Mouse (Mus musculus) hindbrain, postnatal 0 days (tissue): Measurements from ENCODE around the gene Igfbp1. TPM values are rescaled to one million over a fixed set of nuclear protein-coding genes. Genes with fewer than 3 reads are reported as not detected.
A peak's percentile ranks its signal among the peaks of the same experiment; 100 is the strongest.

ENCODE experiments used
- ATAC-seq: fragments of 200-750 bp; cut with Nextera tagmentation; 2 replicates; pipeline ENCODE4 v1.8.0; 2017; ENCODE audit warnings: mild to moderate bottlenecking, moderate TSS enrichment, moderate library complexity
- DNase-seq: peaks from one replicate; pipeline ENCODE4 v3.0.0-alpha.2; 2015; ENCODE audit warnings: low spot score
- H3K27ac ChIP-seq: fragments of 300-500 bp; sonication (generic); 2 replicates; pipeline ENCODE4 v1.5.1; 2014; ENCODE audit warnings: mild to moderate bottlenecking
- H3K27me3 ChIP-seq: fragments of 300-500 bp; sonication (generic); 2 replicates; pipeline ENCODE4 v1.6.1; 2014; ENCODE audit warnings: low read length, mixed read lengths; ENCODE audit not compliant: insufficient read depth
- H3K36me3 ChIP-seq: fragments of 300-500 bp; sonication (generic); 2 replicates; pipeline ENCODE4 v1.6.1; 2014; ENCODE audit warnings: low read length, mixed read lengths; ENCODE audit not compliant: insufficient read depth
- H3K4me1 ChIP-seq: fragments of 300-500 bp; sonication (generic); 2 replicates; pipeline ENCODE4 v1.6.1; 2014; ENCODE audit warnings: antibody characterized with exemption, low read length, mixed read lengths; ENCODE audit not compliant: insufficient read depth
- H3K4me2 ChIP-seq: fragments of 300-500 bp; sonication (generic); 2 replicates; pipeline ENCODE4 v1.6.1; 2014; ENCODE audit warnings: low read depth, mild to moderate bottlenecking, low read length, moderate library complexity, mixed read lengths
- H3K4me3 ChIP-seq: fragments of 300-500 bp; sonication (generic); 2 replicates; pipeline ENCODE4 v1.5.1; 2014; ENCODE audit warnings: low read length
- H3K9ac ChIP-seq: fragments of 300-500 bp; sonication (generic); replicated peaks from 2 replicates; pipeline ENCODE4 v1.6.1; 2014; ENCODE audit warnings: mild to moderate bottlenecking, low read length, moderate library complexity, mixed read lengths
- H3K9me3 ChIP-seq: fragments of 300-500 bp; sonication (generic); 2 replicates; pipeline ENCODE4 v1.6.1; 2016; ENCODE audit warnings: low read length, mixed read lengths
- CTCF ChIP-seq: IDR thresholded peaks from 2 replicates; pipeline ENCODE4 v1.5.1; 2016; ENCODE audit warnings: antibody characterized with exemption, control low read depth, low read depth
- WGBS: fragments of 180-500 bp; shearing (Covaris S2); extraction: QIAGEN DNeasy Blood & Tissue Kit; methylation state at CpG from one replicate; pipeline ENCODE4 v1.1.7; 2014; 5-methylcytosine and 5-hydroxymethylcytosine counted together
- polyA plus RNA-seq: library from polyadenylated mRNA; unstranded; fragments of >200 nt; fragmentation: Nextera tagmentation; extraction: Ambion mirVana; gene quantifications from 2 replicates; pipeline ENCODE4 v1.2.1, GENCODE M21; 2015
- total RNA-seq: library from RNA; depleted of rRNA; stranded (reverse); fragments of >200 nt; gene quantifications from 2 replicates; pipeline ENCODE4 v1.2.3, GENCODE M21; 2014

Gene Igfbp1
- total and polyA plus RNA-seq, 2 experiments from 2014 or later = not detected

GRCm38 (mm10) chr11:7158196-7158595, 39.4 kb upstream of the Igfbp1 start:
- 89% methylated on average over 6 of the region's 6 CpGs for WGBS
- 0 out of 2 replicates have a peak, but pooled peaks cover 15% of the 10 kb centered on the region for H3K4me1 ChIP-seq
- H3K27ac ChIP-seq = no peak overlapping the region
- ATAC-seq = no peak
- no peak for DNase-seq
- peaks cover 4% of the 10 kb centered on the region; the same call in 1 of the 2 replicates for H3K36me3 ChIP-seq
- H3K9me3 ChIP-seq = no peaks in the 10 kb centered on the region
- H3K4me2 ChIP-seq = no peak overlapping the region
- H3K9ac ChIP-seq = no peak overlapping the region
- no peaks in the 10 kb centered on the region for H3K27me3 ChIP-seq
- no peak for TF ChIP-seq CTCF
- H3K4me3 ChIP-seq = no peak overlapping the region

GRCm38 (mm10) chr11:7160146-7160545, 37.4 kb upstream of the Igfbp1 start:
- no peak for TF ChIP-seq CTCF
- H3K36me3 ChIP-seq = peaks cover 4% of the 10 kb centered on the region; the same call in 1 of the 2 replicates
- 31% methylated on average over 6 of the region's 6 CpGs for WGBS
- no peak overlapping the region for H3K9ac ChIP-seq
- 0 out of 2 replicates have a peak, but pooled peaks cover 15% of the 10 kb centered on the region for H3K4me1 ChIP-seq
- no peak overlapping the region for H3K4me2 ChIP-seq
- DNase-seq (peak; percentile 50), ATAC-seq (0 out of 2 replicates have a peak, but pooled peaks have one; percentile 8)
- H3K4me3 ChIP-seq = no peak overlapping the region
- no peaks in the 10 kb centered on the region for H3K9me3 ChIP-seq
- peak overlapping the region; percentile 64; the same call in 1 of the 2 replicates for H3K27ac ChIP-seq
- H3K27me3 ChIP-seq = no peaks in the 10 kb centered on the region

GRCm38 (mm10) chr11:7160637-7161101, 36.9 kb upstream of the Igfbp1 start:
- H3K4me1 ChIP-seq = 0 out of 2 replicates have a peak, but pooled peaks cover 15% of the 10 kb centered on the region
- peak; percentile 76 for ATAC-seq
- no peaks in the 10 kb centered on the region for H3K27me3 ChIP-seq
- no peaks in the 10 kb centered on the region for H3K9me3 ChIP-seq
- peak; percentile 56 for DNase-seq
- H3K27ac ChIP-seq = peak overlapping the region; percentile 64; the same call in 1 of the 2 replicates
- no peak for TF ChIP-seq CTCF
- peaks cover 5% of the 10 kb centered on the region; the same call in 1 of the 2 replicates for H3K36me3 ChIP-seq
- H3K4me3 ChIP-seq = no peak overlapping the region
- no peak overlapping the region for H3K9ac ChIP-seq
- 21% methylated on average over 4 of the region's 4 CpGs for WGBS
- no peak overlapping the region for H3K4me2 ChIP-seq

- DNase-seq = peak; percentile 80
- peak; percentile 92 for TF ChIP-seq CTCF
- 79% methylated on average over 8 of the region's 8 CpGs for WGBS
These were observed 35.9 kb upstream of the Igfbp1 start for GRCm38 (mm10) chr11:7161502-7162174.

GRCm38 (mm10) chr11:7164416-7164815, 33.2 kb upstream of the Igfbp1 start:
- H3K27ac ChIP-seq = no peak overlapping the region
- WGBS = 20% methylated on average over 4 of the region's 4 CpGs
- no peak for DNase-seq
- no peak overlapping the region for H3K4me2 ChIP-seq
- H3K4me1 ChIP-seq = 0 out of 2 replicates have a peak, but pooled peaks cover 15% of the 10 kb centered on the region
- no peak for TF ChIP-seq CTCF
- H3K36me3 ChIP-seq = peaks cover 18% of the 10 kb centered on the region; the same call in 1 of the 2 replicates
- H3K4me3 ChIP-seq = no peak overlapping the region
- no peaks in the 10 kb centered on the region for H3K27me3 ChIP-seq
- H3K9me3 ChIP-seq = no peaks in the 10 kb centered on the region
- H3K9ac ChIP-seq = no peak overlapping the region
- ATAC-seq = no peak

More at GRCm38 (mm10) chr11:7161502-7162174, 35.9 kb upstream of the Igfbp1 start:
- Histone ChIP-seq H3K27me3 (no peaks in the 10 kb centered on the region), H3K9ac (no peak overlapping the region), H3K4me3 (no peak overlapping the region), H3K4me1 (0 out of 2 replicates have a peak, but pooled peaks cover 15% of the 10 kb centered on the region), H3K27ac (no peak overlapping the region; the same call in 1 of the 2 replicates), H3K4me2 (no peak overlapping the region), H3K9me3 (no peaks in the 10 kb centered on the region), H3K36me3 (peaks cover 12% of the 10 kb centered on the region; the same call in 1 of the 2 replicates)
- ATAC-seq = peak; percentile 46; the same call in 1 of the 2 replicates

GRCm38 (mm10) chr11:7169645-7170044, 27.9 kb upstream of the Igfbp1 start:
- ATAC-seq = 0 out of 2 replicates have a peak, but pooled peaks have one; percentile 1
- Histone ChIP-seq H3K4me3 (no peak overlapping the region), H3K9me3 (no peaks in the 10 kb centered on the region), H3K9ac (no peak overlapping the region), H3K27me3 (no peaks in the 10 kb centered on the region), H3K36me3 (peaks cover 31% of the 10 kb centered on the region; the same call in 1 of the 2 replicates), H3K4me1 (no peaks in the 10 kb centered on the region), H3K4me2 (no peak overlapping the region), H3K27ac (no peak overlapping the region)
- no peak for DNase-seq
- TF ChIP-seq CTCF = no peak
- 80% methylated on average over 1 of the region's 1 CpGs for WGBS
